Mouse (Mus musculus): ENCODE measurements at regions not wholly inside any gene's neighbourhood (a gene's known extent, or its start where the extent isn't known, plus 50 kb on each side); places are given as distances from the start of the nearest gene placed in this dataset.

GRCm38 (mm10) chr16:18683556-18683955, 53.8 kb upstream of the Sept5 start:
- in situ Hi-C loops (cut with MseI, MboI): loop anchor here in 1 of 2 experiments (25.0 kb wide), 1 partner anchor 179 kb away; no protein-coding TSS in a partner anchor

GRCm38 (mm10) chr16:18686044-18686761, 56.4 kb upstream of the Sept5 start:
- in situ Hi-C loops (cut with MseI, MboI): loop anchor here in 1 of 2 experiments (25.0 kb wide), 1 partner anchor 176 kb away; no protein-coding TSS in a partner anchor

GRCm38 (mm10) chr16:18686916-18687315, 57.2 kb upstream of the Sept5 start:
- in situ Hi-C loops (cut with MseI, MboI): loop anchor here in 1 of 2 experiments (25.0 kb wide), 1 partner anchor 175 kb away; no protein-coding TSS in a partner anchor

- in situ Hi-C loops (cut with MseI, MboI): loop anchor here in 1 of 2 experiments (25.0 kb wide), 1 partner anchor 175 kb away; no protein-coding TSS in a partner anchor
Measured at GRCm38 (mm10) chr16:18687367-18687766, 57.6 kb upstream of the Sept5 start.

GRCm38 (mm10) chr16:18695596-18695995, 65.8 kb upstream of the Sept5 start:
- in situ Hi-C loops (cut with MseI, MboI): loop anchor here (5.0 to 25.0 kb wide), 3 partner anchors 97 to 167 kb away; no protein-coding TSS in a partner anchor

- in situ Hi-C loops (cut with MseI, MboI): loop anchor here (5.0 to 25.0 kb wide), 3 partner anchors 96 to 166 kb away; no protein-coding TSS in a partner anchor
Measured at GRCm38 (mm10) chr16:18696074-18696819, 66.5 kb upstream of the Sept5 start.

- in situ Hi-C loops (cut with MseI, MboI): loop anchor here (5.0 to 25.0 kb wide), 3 partner anchors 96 to 166 kb away; no protein-coding TSS in a partner anchor
Measured at GRCm38 (mm10) chr16:18696820-18697168, 67.0 kb upstream of the Sept5 start.

GRCm38 (mm10) chr16:18704126-18704525, 72.5 kb upstream of the Cldn5 start:
- in situ Hi-C loops (cut with MseI, MboI): no loop called here

GRCm38 (mm10) chr16:18705028-18705648, 71.5 kb upstream of the Cldn5 start:
- in situ Hi-C loops (cut with MseI, MboI): no loop called here

GRCm38 (mm10) chr16:18711637-18712125, 65.0 kb upstream of the Cldn5 start:
- in situ Hi-C loops (cut with MseI, MboI): no loop called here

- in situ Hi-C loops (cut with MseI, MboI): no loop called here
Measured at GRCm38 (mm10) chr16:18713017-18713416, 63.6 kb upstream of the Cldn5 start.

- in situ Hi-C loops (cut with MseI, MboI): no loop called here
Measured at GRCm38 (mm10) chr16:18715381-18715780, 61.3 kb upstream of the Cldn5 start.

- in situ Hi-C loops (cut with MseI, MboI): no loop called here
Measured at GRCm38 (mm10) chr16:18718040-18718439, 58.6 kb upstream of the Cldn5 start.

- in situ Hi-C loops (cut with MseI, MboI): no loop called here
Measured at GRCm38 (mm10) chr16:18720433-18721233, 56.0 kb upstream of the Cldn5 start.

GRCm38 (mm10) chr16:18723186-18723843, 53.3 kb upstream of the Cldn5 start:
- in situ Hi-C loops (cut with MseI, MboI): no loop called here

GRCm38 (mm10) chr16:18723874-18724273, 52.8 kb upstream of the Cldn5 start:
- in situ Hi-C loops (cut with MseI, MboI): no loop called here

GRCm38 (mm10) chr16:18724706-18725105, 51.9 kb upstream of the Cldn5 start:
- in situ Hi-C loops (cut with MseI, MboI): no loop called here

Measured in mouse trophoblast stem cell (cell line).